Mouse (Mus musculus) ES-E14 (cell line): ENCODE measurements around the gene Kcnh1. TPM values are rescaled to one million over a fixed set of nuclear protein-coding genes. Genes with fewer than 3 reads are reported as not detected.

Source experiments
- DNase-seq: peaks from one replicate; pipeline ENCODE4 v3.0.0-alpha.2; 2013; ENCODE audit warnings: low read depth, low spot score
- H3K27ac ChIP-seq: 2 replicates; pipeline ENCODE4 v1.5.1; 2012; ENCODE audit warnings: low read depth, mild to moderate bottlenecking, low read length, moderate library complexity, mixed read lengths; ENCODE audit not compliant: poor library complexity, insufficient read depth, severe bottlenecking
- H3K36me3 ChIP-seq: 2 replicates; pipeline ENCODE4 v1.6.1; 2012; ENCODE audit warnings: mild to moderate bottlenecking, low read length, moderate library complexity, mixed read lengths; ENCODE audit not compliant: control insufficient read depth, poor library complexity, insufficient read depth, severe bottlenecking
- H3K4me1 ChIP-seq, 2 experiments: fragments of 150-350 bp in 1 of 2; sonication (generic) in 1 of 2; 2 replicates each; pipeline ENCODE4 v1.6.1; 2012; ENCODE audit warnings: low read length in 2 of 2, mild to moderate bottlenecking in 1 of 2, mixed read lengths in 1 of 2; ENCODE audit not compliant: control insufficient read depth in 2 of 2, insufficient read depth in 2 of 2, poor library complexity in 1 of 2
- H3K4me3 ChIP-seq, 2 experiments: fragments of 150-350 bp in 1 of 2; sonication (generic) in 1 of 2; 2 replicates each; pipeline ENCODE4 v1.5.1; 2012; ENCODE audit warnings: low read length in 2 of 2, low read depth in 1 of 2, mild to moderate bottlenecking in 1 of 2, mixed read lengths in 1 of 2; ENCODE audit not compliant: insufficient read depth in 1 of 2, poor library complexity in 1 of 2, severe bottlenecking in 1 of 2
- H3K9ac ChIP-seq: 2 replicates; pipeline ENCODE4 v1.6.1; 2012; ENCODE audit warnings: low read depth, mild to moderate bottlenecking, low read length, mixed read lengths; ENCODE audit not compliant: poor library complexity, insufficient read depth, severe bottlenecking
- H3K9me3 ChIP-seq: fragments of 150-350 bp; sonication (generic); 2 replicates; pipeline ENCODE4 v1.6.1; 2012; ENCODE audit warnings: low read depth, mild to moderate bottlenecking, low read length; ENCODE audit not compliant: control insufficient read depth, insufficient read depth
- CHD2 ChIP-seq: IDR thresholded peaks from 2 replicates; pipeline ENCODE4 v1.6.1; 2014; ENCODE audit warnings: mild to moderate bottlenecking, low read depth, low read length, inconsistent platforms
- HCFC1 ChIP-seq: IDR thresholded peaks from 2 replicates; pipeline ENCODE4 v1.6.1; 2012; ENCODE audit warnings: low read length, inconsistent platforms, borderline replicate concordance; ENCODE audit not compliant: insufficient read depth
- MAFK ChIP-seq: IDR thresholded peaks from 2 replicates; pipeline ENCODE4 v1.6.1; 2014; ENCODE audit warnings: mild to moderate bottlenecking, low read depth, low read length, inconsistent platforms; ENCODE audit not compliant: insufficient read depth
- ZC3H11A ChIP-seq: IDR thresholded peaks from 2 replicates; pipeline ENCODE4 v1.6.1; 2012; ENCODE audit warnings: low read depth, mild to moderate bottlenecking, inconsistent platforms, low read length, borderline replicate concordance
- ZNF384 ChIP-seq: IDR thresholded peaks from 2 replicates; pipeline ENCODE4 v1.6.1; 2012; ENCODE audit warnings: low read depth, low read length, inconsistent platforms
- in situ Hi-C, 2 experiments: fragments of 600-800 bp; cut with MboI; formaldehyde crosslinking; loops; one replicate each; pipeline ENCODE4 v1.15.1; 2025; ENCODE audit warnings: low sequenced_read_pairs in 2 of 2, inconsistent platforms in 1 of 2; ENCODE audit not compliant: unreplicated experiment in 2 of 2
- total RNA-seq: library from RNA; depleted of rRNA; stranded (reverse); fragments of 300-350 nt; gene quantifications from 2 replicates; pipeline ENCODE4 v1.2.3, GENCODE M21; 2012

The Kcnh1 gene
- total RNA-seq, 1 experiment: 0.71 TPM

- Histone ChIP-seq H3K9me3 (no peaks in the 10 kb centered on the region), H3K36me3 (no peaks in the 10 kb centered on the region), H3K9ac (no peak overlapping the region), H3K27ac (no peak overlapping the region), H3K4me1 (no peaks in the 10 kb centered on the region), H3K4me3 (no peak overlapping the region)
- TF ChIP-seq ZC3H11A: no peak
- no peak for TF ChIP-seq ZNF384
- no peak for DNase-seq
- in situ Hi-C loops: no loop called here
These were observed 78.3 kb downstream of the Kcnh1 start for GRCm38 (mm10) chr1:192268878-192269277.

GRCm38 (mm10) chr1:192269911-192270310 is 79.3 kb downstream of the Kcnh1 start:
- no peaks in the 10 kb centered on the region for H3K36me3 ChIP-seq
- no peak overlapping the region for H3K4me3 ChIP-seq
- DNase-seq: no peak
- H3K9me3 ChIP-seq: no peaks in the 10 kb centered on the region
- H3K27ac ChIP-seq: no peak overlapping the region
- in situ Hi-C loops: no loop called here
- no peak overlapping the region for H3K9ac ChIP-seq
- no peaks in the 10 kb centered on the region for H3K4me1 ChIP-seq
- no peak for TF ChIP-seq MAFK
- TF ChIP-seq ZNF384: no peak
- TF ChIP-seq CHD2: no peak

GRCm38 (mm10) chr1:192277801-192278385 is 87.3 kb downstream of the Kcnh1 start:
- in situ Hi-C loops: no loop called here

GRCm38 (mm10) chr1:192284340-192284739 is 93.8 kb downstream of the Kcnh1 start:
- in situ Hi-C loops: no loop called here
- no peaks in the 10 kb centered on the region for H3K9me3 ChIP-seq
- no peak for DNase-seq
- TF ChIP-seq MAFK (no peak), HCFC1 (no peak), CHD2 (no peak), ZC3H11A (no peak), ZNF384 (no peak)
- no peak overlapping the region for H3K27ac ChIP-seq
- H3K9ac ChIP-seq: no peak overlapping the region
- no peaks in the 10 kb centered on the region for H3K4me1 ChIP-seq
- H3K4me3 ChIP-seq: no peak overlapping the region
- no peaks in the 10 kb centered on the region for H3K36me3 ChIP-seq

More at GRCm38 (mm10) chr1:192277801-192278385, 87.3 kb downstream of the Kcnh1 start:
- no peak overlapping the region for H3K27ac ChIP-seq
- no peak for TF ChIP-seq HCFC1
- TF ChIP-seq CHD2: no peak
- TF ChIP-seq ZNF384: no peak
- no peak for TF ChIP-seq ZC3H11A
- no peak for TF ChIP-seq MAFK
- H3K9ac ChIP-seq: no peak overlapping the region
- H3K9me3 ChIP-seq: no peaks in the 10 kb centered on the region
- no peaks in the 10 kb centered on the region for H3K4me1 ChIP-seq
- H3K4me3 ChIP-seq: no peak overlapping the region
- H3K36me3 ChIP-seq: no peaks in the 10 kb centered on the region
- DNase-seq: no peak

- DNase-seq: no peak
- Histone ChIP-seq H3K4me3 (no peak overlapping the region), H3K9ac (no peak overlapping the region), H3K27ac (no peak overlapping the region), H3K9me3 (no peaks in the 10 kb centered on the region), H3K4me1 (no peaks in the 10 kb centered on the region), H3K36me3 (no peaks in the 10 kb centered on the region)
- TF ChIP-seq ZC3H11A (no peak), MAFK (no peak), ZNF384 (no peak), HCFC1 (no peak), CHD2 (no peak)
- in situ Hi-C loops: no loop called here
These were observed 94.4 kb downstream of the Kcnh1 start for GRCm38 (mm10) chr1:192284950-192285349.
